In the genomic region with DNA sequence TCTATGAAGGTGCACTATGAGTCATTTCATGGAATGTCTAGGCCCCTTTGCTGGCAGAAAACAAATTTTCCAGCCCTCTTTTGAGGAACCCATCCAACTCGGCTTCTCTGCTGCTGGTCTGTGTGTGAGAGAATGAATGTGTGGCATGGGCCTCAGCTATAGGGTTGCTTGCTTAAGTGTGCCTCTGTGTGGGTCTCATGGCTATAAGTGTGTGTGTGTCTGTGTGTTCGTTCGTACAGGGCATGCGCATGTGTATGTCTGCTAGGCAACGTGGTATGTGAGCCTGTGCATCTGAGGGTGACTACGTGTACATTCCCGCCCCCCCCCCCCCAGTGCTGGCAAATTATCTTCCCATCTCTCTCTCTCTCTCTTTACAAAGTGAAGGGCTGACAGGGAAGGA, we compare ENCODE assay signal across 25 mouse cellular contexts. TPM values are rescaled to one million over a fixed set of nuclear protein-coding genes. Genes with fewer than 3 reads are reported as not detected.
DNase-seq lines count a peak whose midpoint lies in the region; ATAC-seq lines count a peak whose summit lies in the region.
"Had no signal": no experiment of that assay in that cellular context is flagged by ENCODE, and none has a peak within 500 bp of the region (broad histone marks: within the 10 kb centered on the region; RNA-seq: fewer than 3 reads in every experiment).

No protein-coding gene starts in this region.

- DNase-seq in heart, adult 11 months, result peak; percentile 65
- DNase-seq in heart, postnatal 36 days, result no peak
- DNase-seq in NIH3T3 (ENCODE audit: low read depth), result peak; percentile 61
- DNase-seq in ovary, postnatal 36 days (ENCODE audit: low spot score), result no peak
- DNase-seq in urinary bladder, postnatal 10 days (ENCODE audit: low spot score), result no peak
- DNase-seq: adrenal gland, adult 2 months; adrenal gland, postnatal 10 days; adrenal gland, postnatal 25 days; B cell, adult 2 months; cerebellum, adult 11 months; cerebellum, adult 18-20 months; cerebellum, adult 8-10 months; cerebellum, adult 9-11 months; cerebellum, postnatal 14 days; cerebellum, postnatal 36 days; embryo, embryonic 11 days; forebrain, postnatal 0 days had no signal

- ATAC-seq in megakaryocyte, adult 5-6 weeks (ENCODE audit: poor library complexity, severe bottlenecking), result no peak
- ATAC-seq: CD4-positive, CD25-positive, alpha-beta regulatory T cell, adult 4 months; forebrain, embryonic 13.5 days; forebrain, embryonic 15.5 days; forebrain, postnatal 0 days had no signal

- intact Hi-C loops in heart, postnatal 36 days (cut with DNase I), result no loop called here

- H3K9me3 ChIP-seq in megakaryocyte, embryonic 14.5 days, result peaks cover 9% of the 10 kb centered on the region
- H3K9me3 ChIP-seq: embryonic facial prominence, embryonic 12.5 days; forebrain, embryonic 13.5 days; forebrain, embryonic 15.5 days; G1E had no signal

- peaks cover 54% of the 10 kb centered on the region for H3K4me1 ChIP-seq in megakaryocyte, embryonic 14.5 days
- H3K4me1 ChIP-seq: embryonic facial prominence, embryonic 12.5 days; forebrain, embryonic 13.5 days had no signal

- H3K36me3 ChIP-seq in megakaryocyte, embryonic 14.5 days (replicated peaks; ENCODE audit: low read length), result no peaks in the 10 kb centered on the region
- H3K36me3 ChIP-seq: embryonic facial prominence, embryonic 12.5 days; forebrain, embryonic 15.5 days; G1E had no signal

- H3K4me3 ChIP-seq in megakaryocyte, embryonic 14.5 days (replicated peaks), result peak overlapping the region; percentile 29
- H3K4me3 ChIP-seq: embryonic facial prominence, embryonic 12.5 days; forebrain, embryonic 13.5 days; forebrain, embryonic 15.5 days had no signal

- peaks cover 5% of the 10 kb centered on the region for H3K27me3 ChIP-seq in megakaryocyte, embryonic 14.5 days (replicated peaks)
- H3K27me3 ChIP-seq: CH12.LX; embryonic facial prominence, embryonic 12.5 days; forebrain, embryonic 13.5 days; forebrain, embryonic 15.5 days had no signal

RNA-seq across cellular contexts. Expression of a gene that starts 2.4 kb away (rescaled TPM):
- total RNA-seq in heart, postnatal 36 days (2021), result 1 to 10 TPM; 5.7 to 6.6 TPM
- polyA plus RNA-seq in megakaryocyte, embryonic 14.5 days (2012; ENCODE audit: insufficient read depth, low replicate concordance), result 2.6 and 3.5 TPM in 2 replicates
- total RNA-seq in megakaryocyte, adult 5-6 weeks (2015), result 122 and 133 TPM in 2 replicates
- total RNA-seq in megakaryocyte, adult 5-6 weeks (2017), result 40.3 and 45.8 TPM in 2 replicates

RNA-seq across cellular contexts. Expression of a gene that starts 52.9 kb away (rescaled TPM):
- total RNA-seq in heart, postnatal 36 days (2021), result 100 to 1,000 TPM; 109 to 116 TPM
- 2.8 TPM in 1 of 2 replicates, not detected in the other for polyA plus RNA-seq in megakaryocyte, embryonic 14.5 days (2012; ENCODE audit: insufficient read depth, low replicate concordance)
- 42.6 and 48.4 TPM in 2 replicates for total RNA-seq in megakaryocyte, adult 5-6 weeks (2015)
- 39.2 and 42.8 TPM in 2 replicates for total RNA-seq in megakaryocyte, adult 5-6 weeks (2017)

RNA-seq across cellular contexts. Expression of a gene that starts 58.6 kb away (rescaled TPM):
- under 1 TPM in 1 of 2 experiments, not detected in 1; 0.53 TPM for total RNA-seq in heart, postnatal 36 days (2021)
- polyA plus RNA-seq in megakaryocyte, embryonic 14.5 days (2012; ENCODE audit: insufficient read depth, low replicate concordance), result 0.67 TPM in 1 of 2 replicates, not detected in the other
- total RNA-seq in megakaryocyte, adult 5-6 weeks (2015), result not detected in 2 replicates
- total RNA-seq in megakaryocyte, adult 5-6 weeks (2017), result not detected in 2 replicates
- total RNA-seq: G1E had no signal

Comparison
In these comparisons a context has a peak if more than half of its experiments do, and no peak if none do; other contexts are left out.
1. DNase-seq: peak in heart, adult 11 months (single experiment) and NIH3T3 (single experiment); none in heart, postnatal 36 days (0 of 2), ovary, postnatal 36 days (single experiment) and urinary bladder, postnatal 10 days (single experiment).
2. RNA of a gene that starts 2.4 kb away (total RNA-seq): 40.3 to 133 TPM in megakaryocyte, adult 5-6 weeks; 5.7 to 6.6 TPM in heart, postnatal 36 days; every median in the first group is over 4 times any median in the second.